Mouse (Mus musculus): ENCODE data around the gene 1700013G24Rik. TPM values are rescaled to one million over a fixed set of nuclear protein-coding genes. Genes with fewer than 3 reads are reported as not detected.
A peak's percentile ranks its signal among the peaks of the same experiment; 100 is the strongest.
"Not testable (repeated sequence)": the region's sequence is repeated elsewhere in the genome, so short reads cannot be mapped to it uniquely, and the experiment has no call there.

Gene 1700013G24Rik
- total RNA-seq (2014; fragmentation: Nextera tagmentation) = not detected in 2 replicates
- total RNA-seq (2017) = not detected in 2 replicates

DNA sequence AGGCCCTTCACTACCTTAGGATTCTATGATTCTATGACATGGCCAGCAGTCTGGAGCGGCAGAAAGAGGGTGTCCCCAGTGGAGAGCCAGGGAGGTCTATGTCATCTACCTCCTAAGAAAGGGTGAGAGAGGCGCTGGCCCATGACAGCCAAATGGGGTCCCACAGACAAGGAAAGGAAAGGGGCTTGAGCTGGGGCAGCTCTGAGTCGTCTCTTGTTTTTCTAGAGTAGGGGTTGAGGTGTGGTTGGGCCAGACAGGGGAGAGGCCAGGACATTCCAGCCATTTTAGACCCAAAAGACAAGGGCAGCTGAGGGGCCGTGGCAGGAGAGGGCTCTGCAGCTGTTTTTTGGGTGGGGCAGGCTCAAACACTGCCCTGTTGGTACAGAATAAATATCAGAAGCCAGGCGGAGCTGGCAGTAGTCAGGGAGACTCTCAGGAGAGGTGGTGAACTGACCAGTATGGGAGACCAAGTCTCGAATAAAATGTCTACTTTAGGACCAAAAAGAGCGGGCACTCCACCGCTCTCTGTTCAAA, at the start of gene 1700013G24Rik:
Gene 1700013G24Rik, plus strand, starts transcription at position 51 of the 534 bp plus-strand sequence.
- no peak for ATAC-seq (replicated peaks; ENCODE audit: poor library complexity, severe bottlenecking)

DNA sequence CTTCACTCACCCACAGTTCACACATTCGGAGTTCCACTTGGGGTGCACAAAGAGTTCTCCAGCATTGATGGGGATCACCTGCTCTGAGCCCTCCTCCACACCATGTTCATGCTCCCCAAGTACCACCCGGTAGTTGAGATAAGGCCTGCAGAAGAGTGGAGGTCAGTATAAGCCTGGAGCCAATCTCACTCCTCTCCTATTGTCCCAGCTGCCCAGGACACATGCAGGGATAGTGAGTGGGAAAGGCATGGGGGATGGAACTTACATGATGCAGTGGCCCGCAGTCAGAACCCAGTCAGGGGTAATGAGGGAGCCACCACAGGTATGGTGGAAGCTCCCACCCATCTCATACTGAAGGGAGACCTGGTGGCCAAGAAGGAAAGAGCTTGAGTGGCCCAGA, 47.5 kb upstream of the 1700013G24Rik start:
- ATAC-seq (replicated peaks; ENCODE audit: poor library complexity, severe bottlenecking) = no peak

DNA sequence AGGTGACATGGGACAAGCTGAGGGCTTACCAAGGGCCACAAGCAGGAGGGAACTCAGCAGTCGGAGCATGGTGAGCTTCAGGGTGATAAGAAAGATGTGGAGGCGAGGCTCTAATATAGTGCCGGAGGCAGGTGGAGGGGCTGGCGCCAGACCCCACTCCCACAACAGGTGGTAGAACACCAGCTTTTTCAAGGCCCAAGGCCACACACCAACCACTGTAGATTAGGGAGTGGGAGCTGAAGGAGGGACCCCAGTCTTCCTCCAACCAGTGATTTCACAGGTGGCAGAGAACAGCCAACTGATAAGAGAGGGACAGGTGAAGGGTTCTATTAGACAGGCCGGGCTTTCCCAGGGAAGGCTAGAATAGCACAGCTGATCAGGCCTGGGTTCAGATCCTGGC, 43.4 kb upstream of the 1700013G24Rik start, which contains the start of gene Cela3a:
Gene Cela3a, minus strand, starts transcription at position 101 of the 400 bp plus-strand sequence.
- ATAC-seq (replicated peaks; ENCODE audit: poor library complexity, severe bottlenecking) = no peak

DNA sequence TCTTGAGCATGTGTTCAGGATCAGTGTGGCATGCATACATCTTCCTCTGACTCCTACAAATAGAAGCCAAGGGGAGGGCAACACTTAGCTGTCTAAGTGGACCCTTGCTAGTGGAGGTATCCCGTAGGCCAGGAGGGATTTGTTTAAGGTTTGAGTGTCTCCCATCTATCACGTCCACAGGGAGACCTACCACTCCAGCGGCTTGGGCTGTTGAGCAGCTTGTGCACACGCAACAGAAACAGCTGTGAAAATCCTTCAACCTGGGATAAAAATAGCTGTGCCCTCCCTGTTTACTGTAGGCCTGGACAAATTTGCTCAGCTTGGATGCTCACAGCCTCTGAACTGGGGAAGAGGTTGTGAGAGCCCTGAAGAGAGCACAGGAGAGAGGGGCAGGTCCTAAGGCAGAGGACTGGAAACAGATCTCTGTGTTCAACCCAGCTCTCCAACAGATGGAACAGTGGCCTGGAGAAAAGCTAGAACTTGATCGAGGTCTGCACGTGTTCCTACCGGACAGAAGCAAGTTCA, 40.8 kb upstream of the 1700013G24Rik start:
- ATAC-seq (replicated peaks; ENCODE audit: poor library complexity, severe bottlenecking) = not testable (repeated sequence)

DNA sequence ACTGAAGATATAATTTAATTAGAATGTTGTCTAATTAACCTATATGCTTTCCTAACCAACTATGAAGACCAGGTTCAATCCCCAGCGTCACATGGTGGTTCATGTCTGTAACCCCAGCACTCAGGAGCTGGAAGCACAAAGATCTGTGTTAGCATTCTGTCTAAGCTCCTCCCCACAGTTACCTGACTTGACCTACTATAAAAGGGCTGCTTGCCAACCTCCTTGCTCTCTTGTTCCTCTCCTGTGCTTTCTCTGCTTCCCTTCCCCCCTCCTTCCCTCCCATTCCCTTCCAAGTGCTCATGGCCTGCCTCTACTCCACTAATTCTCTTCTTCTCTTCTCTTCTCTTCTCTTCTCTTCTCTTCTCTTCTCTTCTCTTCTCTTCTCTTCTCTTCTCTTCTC, 38.1 kb upstream of the 1700013G24Rik start:
- ATAC-seq (replicated peaks; ENCODE audit: poor library complexity, severe bottlenecking) = no peak

DNA sequence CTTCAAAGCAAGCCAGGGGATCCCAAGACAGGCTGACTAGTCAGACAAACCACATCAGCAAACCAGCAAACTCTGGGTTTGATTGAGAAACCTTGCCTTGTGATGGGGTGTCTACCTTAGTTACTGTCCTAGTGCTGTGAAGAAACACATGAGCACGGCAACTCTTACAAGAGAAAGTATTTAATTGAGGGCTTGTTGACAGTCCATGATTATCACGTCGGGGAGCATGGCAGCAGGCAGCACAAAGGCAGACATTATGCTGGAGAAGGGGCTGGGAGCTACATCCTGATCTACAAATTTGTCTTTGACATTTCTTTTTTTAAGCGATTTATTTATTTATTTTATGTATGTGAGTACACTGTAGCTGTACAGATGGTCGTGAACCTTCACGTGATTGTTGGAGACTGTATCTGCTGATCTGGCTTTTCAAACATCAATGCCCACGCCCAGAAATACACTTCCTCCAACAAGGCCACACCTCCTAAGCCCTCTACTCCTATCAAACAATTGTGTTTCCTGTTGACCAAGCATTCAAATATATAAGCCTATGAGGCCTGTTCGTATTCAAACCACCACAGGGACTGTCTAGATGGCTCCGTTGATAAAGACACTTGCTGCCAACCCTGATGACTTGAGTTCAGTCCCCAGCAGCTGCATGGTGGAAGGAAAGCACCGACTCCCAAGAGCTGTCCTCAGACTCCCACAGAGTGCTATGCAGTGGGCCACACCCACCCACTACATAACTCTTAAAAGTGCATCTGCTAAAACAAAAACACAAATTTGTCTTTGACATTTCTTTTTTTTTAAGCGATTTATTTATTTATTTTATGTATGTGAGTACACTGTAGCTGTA, 35.1 kb upstream of the 1700013G24Rik start:
- ATAC-seq (replicated peaks; ENCODE audit: poor library complexity, severe bottlenecking) = no peak; the same call in 1 of the 2 replicates

DNA sequence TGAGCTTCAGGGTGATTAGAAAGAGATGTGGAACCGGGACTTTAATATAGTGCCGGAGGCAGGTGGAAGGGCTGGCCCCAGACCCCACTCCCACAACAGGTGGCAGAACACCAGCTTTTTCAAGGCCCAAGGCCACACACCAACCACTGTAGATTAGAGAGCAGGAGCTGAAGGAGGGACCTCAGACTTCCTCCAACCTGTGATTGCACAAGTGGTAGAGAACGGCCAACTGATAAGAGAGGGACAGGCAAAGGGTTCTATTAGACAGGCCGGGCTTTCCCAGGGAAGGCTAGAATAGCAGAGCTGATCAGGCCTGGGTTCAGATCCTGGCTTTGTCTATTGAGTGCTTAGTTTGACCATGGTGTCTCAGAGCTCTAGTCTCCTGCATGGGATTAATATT, 22.6 kb upstream of the 1700013G24Rik start, which contains the start of gene Cela3b:
Gene Cela3b, minus strand, starts transcription at position 39 of the 400 bp plus-strand sequence.
- 0 out of 2 replicates have a peak, but pooled peaks have one; percentile 20 for ATAC-seq (replicated peaks; ENCODE audit: poor library complexity, severe bottlenecking)

DNA sequence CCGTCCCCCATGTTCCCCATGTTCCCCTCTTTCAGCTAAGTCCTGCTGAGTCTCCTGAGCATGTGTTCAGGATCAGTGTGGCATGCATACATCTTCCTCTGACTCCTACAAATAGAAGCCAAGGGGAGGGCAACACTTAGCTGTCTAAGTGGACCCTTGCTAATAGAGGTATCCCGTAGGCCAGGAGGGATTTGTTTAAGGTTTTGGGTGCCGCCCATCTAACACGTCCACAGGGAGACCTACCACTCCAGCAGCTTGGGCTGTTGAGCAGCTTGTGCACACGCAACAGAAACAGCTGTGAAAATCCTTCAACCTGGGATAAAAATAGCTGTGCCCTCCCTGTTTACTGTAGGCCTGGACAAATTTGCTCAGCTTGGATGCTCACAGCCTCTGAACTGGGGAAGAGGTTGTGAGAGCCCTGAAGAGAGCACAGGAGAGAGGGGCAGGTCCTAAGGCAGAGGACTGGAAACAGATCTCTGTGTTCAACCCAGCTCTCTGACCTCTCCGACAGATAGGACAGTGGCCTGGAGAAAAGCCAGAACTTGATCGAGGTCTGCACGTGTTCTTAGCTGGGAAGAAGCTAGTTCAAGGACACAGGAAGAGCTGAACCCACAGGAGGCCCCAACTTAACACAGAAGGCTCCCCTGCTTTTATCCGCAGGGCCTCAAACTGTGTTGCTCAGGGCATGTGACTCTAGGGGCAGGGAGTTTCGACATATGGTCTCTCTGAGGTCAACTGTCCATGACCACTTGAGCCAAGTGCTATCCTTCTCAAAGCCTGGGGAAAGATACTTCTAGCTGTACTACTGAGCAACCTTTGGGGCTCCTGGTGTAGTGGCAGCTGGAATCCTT, 20.2 kb upstream of the 1700013G24Rik start:
- ATAC-seq (replicated peaks; ENCODE audit: poor library complexity, severe bottlenecking) = not testable (repeated sequence)

DNA sequence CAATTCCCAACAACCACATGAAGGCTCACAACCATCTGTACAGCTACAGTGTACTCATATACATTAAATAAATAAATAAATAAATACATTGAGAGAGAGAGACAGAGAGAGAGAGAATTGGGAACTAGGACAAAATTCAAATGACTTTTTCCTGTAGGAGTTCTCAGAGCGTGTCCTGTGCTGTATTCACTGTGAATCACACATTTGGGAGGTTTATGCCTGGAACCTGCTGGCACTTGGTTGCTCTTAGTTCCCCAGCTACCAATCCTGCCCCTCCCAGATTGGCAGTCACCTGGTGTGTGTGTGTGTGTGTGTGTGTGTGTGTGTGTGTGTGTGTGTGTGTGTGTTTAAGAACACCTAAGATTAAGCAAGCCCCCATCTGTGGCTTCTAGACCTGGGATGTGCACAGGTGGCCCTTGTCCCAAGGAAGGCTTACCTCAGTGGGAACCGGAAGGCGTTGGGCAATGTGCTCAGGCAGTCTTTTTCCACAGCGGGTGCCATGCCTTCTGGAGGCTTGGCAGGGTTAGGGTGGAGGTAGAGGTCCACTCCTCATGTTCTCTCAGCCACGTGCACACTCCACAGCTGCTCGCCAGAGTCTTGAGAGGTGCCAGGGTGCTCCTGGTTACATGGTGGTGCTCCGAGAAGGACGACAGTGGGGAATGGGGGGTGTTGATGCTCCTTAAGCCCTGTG, 16.0 kb upstream of the 1700013G24Rik start:
- no peak for ATAC-seq (replicated peaks; ENCODE audit: poor library complexity, severe bottlenecking)

DNA sequence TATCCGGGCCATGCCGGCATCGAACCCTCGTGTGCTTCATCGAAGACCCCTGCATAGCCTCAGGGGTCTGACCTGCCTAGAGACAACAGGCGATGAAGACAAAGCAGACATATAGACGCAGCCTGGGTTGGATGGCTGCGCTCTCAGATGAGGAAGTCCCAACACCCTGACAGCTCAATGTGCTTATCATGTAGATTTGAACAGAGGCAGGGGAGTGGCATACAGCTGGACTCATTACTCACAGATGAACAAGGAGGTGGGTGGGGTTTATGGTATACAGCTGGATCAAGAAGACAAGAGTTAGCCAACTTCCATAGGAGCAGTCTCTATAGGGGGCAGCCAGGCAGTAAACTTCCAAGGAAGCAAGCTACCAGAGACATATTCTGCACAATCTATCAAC, 14.2 kb upstream of the 1700013G24Rik start:
- no peak for ATAC-seq (replicated peaks; ENCODE audit: poor library complexity, severe bottlenecking)

DNA sequence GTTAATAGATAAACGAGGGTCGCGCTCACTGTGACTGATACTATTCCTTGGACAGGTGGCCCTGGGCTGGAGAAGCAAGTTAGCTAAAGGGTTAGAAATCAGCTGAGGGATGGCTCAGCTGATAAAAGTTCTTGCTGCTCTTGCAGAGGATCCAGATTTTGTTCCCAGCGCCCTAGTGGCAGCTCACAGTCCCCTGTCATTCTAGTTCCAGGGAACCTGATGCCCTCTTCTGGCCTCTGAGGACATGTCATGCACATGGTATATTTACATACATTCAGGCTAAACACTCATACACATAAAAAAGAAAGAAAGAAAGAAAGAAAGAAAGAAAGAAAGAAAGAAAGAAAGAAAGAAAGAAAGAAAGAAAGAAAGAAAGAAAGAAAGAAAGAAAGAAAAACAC, 11.8 kb upstream of the 1700013G24Rik start:
- ATAC-seq (replicated peaks; ENCODE audit: poor library complexity, severe bottlenecking) = no peak

DNA sequence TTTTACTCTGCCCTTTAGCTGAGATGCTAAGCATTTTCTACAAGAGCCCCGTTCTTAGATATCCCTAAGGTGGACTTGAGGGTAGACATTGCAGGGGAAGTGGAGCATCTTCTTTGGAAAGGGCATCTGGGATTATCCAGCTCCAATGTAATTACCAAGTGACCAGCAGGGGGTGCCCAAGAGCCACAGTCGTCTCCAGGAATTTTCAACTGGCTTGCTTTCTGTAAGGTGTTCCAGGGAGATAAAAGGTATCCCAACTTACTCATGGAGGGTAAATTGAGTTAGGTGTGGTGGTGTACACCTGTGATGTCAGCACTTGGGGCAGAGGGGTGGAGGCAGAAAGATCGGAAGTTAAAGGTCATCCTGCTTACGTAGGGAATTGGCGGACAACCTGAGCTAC, 9.5 kb upstream of the 1700013G24Rik start:
- ATAC-seq (replicated peaks; ENCODE audit: poor library complexity, severe bottlenecking) = no peak

DNA sequence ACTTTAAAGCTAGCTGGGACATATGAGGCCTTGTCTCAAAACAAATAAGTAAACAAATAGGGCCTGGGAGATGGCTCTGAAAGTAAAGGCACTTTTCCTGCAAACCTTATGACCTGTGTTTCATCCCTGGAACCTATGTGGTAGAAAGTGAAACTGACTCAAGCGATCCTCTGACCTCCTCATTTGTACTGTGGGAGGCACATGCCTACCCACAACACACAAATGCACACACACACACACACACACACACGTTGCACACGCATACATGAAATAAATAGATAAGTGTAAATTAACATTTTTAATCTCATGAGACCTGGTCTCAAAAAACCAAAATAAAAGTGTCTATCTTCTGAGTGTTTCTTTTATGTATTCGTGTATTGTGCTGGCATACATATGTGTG, 7.2 kb upstream of the 1700013G24Rik start:
- ATAC-seq (replicated peaks; ENCODE audit: poor library complexity, severe bottlenecking) = no peak

DNA sequence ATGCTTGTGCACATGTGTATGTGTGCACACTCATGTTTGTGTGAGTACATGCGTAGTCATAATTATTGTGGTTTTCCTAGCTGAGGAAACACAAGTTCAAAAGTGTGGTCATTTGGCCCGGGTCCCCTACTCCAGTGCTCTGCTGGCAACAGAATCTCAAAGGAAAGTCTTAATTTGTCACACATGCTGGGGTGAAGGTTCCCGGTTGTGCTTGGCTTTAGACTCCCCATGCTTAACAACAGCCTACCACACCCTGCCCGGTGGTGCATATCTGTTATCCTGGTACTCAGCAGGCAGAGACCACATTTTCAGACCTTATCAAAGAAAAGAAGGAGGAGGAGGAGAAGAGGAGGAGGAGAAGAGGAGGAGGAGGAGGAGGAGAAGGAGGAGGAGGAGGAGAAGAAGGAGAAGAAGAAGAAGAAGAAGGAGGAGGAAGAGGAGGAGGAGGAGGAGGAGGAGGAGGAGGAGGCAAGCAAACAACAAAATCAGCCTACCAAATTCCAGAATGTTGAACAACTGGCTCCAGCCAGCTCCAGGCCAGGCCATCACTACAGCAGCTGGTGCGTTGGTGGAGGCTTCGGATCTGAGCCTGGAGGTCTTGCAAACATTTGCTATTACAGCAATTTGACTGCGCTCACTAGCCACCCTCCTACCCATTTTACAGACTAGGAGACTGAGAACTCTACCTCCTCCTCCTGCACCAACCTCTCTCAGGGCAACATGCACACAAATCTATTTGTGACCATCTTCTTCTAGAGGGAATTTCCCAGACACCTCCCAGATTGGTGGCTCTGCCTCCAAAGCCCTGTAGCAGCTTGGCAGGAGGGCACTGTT, 5.5 kb upstream of the 1700013G24Rik start:
- ATAC-seq (replicated peaks; ENCODE audit: poor library complexity, severe bottlenecking) = no peak

DNA sequence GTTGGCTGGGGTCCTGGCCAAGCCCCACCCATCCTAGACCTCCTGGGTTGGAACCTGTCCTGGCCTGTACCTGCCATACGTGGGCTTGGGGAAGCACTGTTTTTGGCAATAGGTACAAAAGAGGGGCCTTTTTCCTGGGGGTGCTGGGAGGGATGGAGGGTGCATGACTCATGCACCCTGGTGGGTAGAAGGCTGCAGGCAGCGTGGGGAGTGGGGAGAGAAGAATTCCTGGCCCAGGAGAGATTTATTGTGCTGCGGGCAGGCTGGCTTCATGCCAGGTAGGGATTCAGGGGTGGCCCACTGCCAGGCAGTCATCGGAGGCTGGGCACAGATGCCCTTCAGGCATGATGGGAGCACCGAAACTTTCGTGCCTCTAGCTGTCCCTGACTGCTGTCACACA, 4.9 kb upstream of the 1700013G24Rik start:
- ATAC-seq (replicated peaks; ENCODE audit: poor library complexity, severe bottlenecking) = no peak

DNA sequence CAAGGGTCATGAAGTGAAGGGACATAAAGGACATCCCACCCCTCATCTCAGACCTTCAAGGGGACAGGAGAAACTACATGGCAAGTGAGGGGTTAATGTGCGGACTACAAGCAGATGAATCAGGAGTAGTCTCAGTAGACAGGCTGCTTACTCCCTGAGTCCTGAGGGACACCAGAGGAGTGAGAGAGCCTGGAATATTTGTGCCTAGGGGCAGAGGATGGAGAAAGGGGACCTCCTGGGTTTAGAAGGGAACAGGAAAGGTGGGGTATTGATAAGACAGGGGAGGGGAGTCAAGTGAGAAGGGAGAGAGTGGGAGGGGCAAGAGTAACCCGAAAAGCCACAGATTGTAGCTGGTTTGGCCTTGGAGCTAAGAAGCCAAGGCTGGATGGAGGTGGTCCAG, 4.4 kb upstream of the 1700013G24Rik start:
- no peak for ATAC-seq (replicated peaks; ENCODE audit: poor library complexity, severe bottlenecking)

DNA sequence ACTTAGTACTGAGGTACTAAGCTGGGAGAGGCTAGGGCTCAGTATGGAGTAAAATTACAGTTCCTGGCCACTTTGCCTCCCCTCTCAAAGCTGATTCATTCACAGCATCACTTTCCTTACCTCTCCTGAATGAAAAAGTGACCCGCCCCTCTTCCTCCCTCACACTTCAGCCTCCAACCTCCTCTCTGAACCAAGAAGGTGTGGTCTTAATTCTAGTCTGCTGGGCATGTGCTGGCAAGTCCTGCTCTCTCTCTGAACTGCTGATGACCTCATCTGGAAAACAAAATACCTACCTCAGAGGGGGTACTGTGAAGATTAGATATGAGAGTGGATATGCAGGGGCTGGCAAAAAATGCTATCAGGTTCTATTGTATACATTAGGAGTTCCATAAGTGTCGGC, 4.0 kb upstream of the 1700013G24Rik start:
- no peak for ATAC-seq (replicated peaks; ENCODE audit: poor library complexity, severe bottlenecking)

DNA sequence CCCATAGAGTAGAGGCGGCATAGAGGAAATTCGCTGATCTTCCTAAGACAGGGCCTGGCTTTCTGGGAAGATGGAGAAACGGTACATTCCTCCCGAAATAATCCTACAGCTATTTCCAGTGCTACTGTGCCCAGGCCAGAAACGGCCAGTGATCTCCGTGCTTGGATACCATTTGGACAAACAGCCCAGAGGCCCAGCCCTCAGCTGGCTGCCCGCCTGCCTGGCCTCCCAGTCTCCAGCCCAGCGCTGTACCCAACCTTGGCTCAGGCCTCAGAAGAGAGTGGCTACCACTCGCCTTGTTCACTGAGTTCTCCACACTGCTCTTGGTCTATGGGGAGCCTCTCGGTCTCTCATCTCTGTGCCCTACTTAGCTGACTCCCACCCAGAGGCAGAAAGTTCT, 3.4 kb upstream of the 1700013G24Rik start:
- no peak for ATAC-seq (replicated peaks; ENCODE audit: poor library complexity, severe bottlenecking)

DNA sequence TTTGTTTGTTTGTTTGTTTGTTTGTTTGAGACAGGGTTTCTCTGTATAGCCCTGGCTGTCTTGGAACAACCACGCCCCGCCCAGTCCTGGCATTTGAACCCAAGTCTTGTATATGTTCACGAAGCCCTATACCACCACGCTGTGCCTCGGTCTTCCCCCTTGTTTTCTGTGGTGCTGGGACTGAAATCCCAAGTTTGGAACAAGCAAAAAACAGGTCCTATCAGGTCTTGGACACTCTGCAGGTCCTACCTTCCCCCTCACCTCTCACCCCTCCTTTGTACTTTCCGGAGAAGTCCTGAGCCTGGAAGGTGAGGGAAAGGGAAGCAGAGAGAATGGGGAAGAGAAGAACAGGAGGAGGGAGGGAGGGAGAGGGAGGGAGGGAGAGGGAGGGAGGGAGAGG, 894 bp upstream of the 1700013G24Rik start:
- no peak for ATAC-seq (replicated peaks; ENCODE audit: poor library complexity, severe bottlenecking)
